Mouse (Mus musculus) CH12.LX (cell line): ENCODE measurements around the gene Dnah7a. TPM values are rescaled to one million over a fixed set of nuclear protein-coding genes. Genes with fewer than 3 reads are reported as not detected.
"Not testable (repeated sequence)": the region's sequence is repeated elsewhere in the genome, so short reads cannot be mapped to it uniquely, and the experiment has no call there.

Experiments used
- DNase-seq: peaks from one replicate; pipeline ENCODE4 v3.0.0-alpha.2; 2013; ENCODE audit errors: extremely low read depth
- H3K27ac ChIP-seq: 2 replicates; pipeline ENCODE4 v1.5.1; 2012; ENCODE audit warnings: low read depth, mild to moderate bottlenecking, control low read depth, moderate library complexity; ENCODE audit not compliant: insufficient read depth
- H3K27me3 ChIP-seq: replicated peaks from 2 replicates; pipeline ENCODE3; 2012; ENCODE audit warnings: inconsistent platforms
- H3K36me3 ChIP-seq, 2 experiments: replicated peaks in 1 of 2; 2 replicates each; pipeline versions ENCODE3 to v1.6.1; 2012; ENCODE audit warnings: inconsistent platforms in 1 of 2, low read length in 1 of 2, mild to moderate bottlenecking in 1 of 2, mixed read lengths in 1 of 2, moderate library complexity in 1 of 2; ENCODE audit not compliant: control insufficient read depth in 1 of 2, insufficient read depth in 1 of 2
- H3K4me1 ChIP-seq, 2 experiments: 2 replicates each; pipeline ENCODE4 v1.6.1; 2012; ENCODE audit warnings: inconsistent platforms in 1 of 2, moderate library complexity in 1 of 2; ENCODE audit not compliant: insufficient read depth in 2 of 2, control insufficient read depth in 1 of 2
- H3K4me2 ChIP-seq: 2 replicates; pipeline ENCODE4 v1.6.1; 2012; ENCODE audit warnings: low read depth, mild to moderate bottlenecking, control low read depth; ENCODE audit not compliant: poor library complexity, insufficient read depth, severe bottlenecking
- H3K4me3 ChIP-seq, 3 experiments: fragments of 150-350 bp in 1 of 3; sonication (generic) in 1 of 3; replicated peaks in 1 of 3; 2 replicates each; pipeline versions ENCODE3 to v1.5.1; 2011 to 2012; ENCODE audit warnings: low read depth in 2 of 3, low read length in 2 of 3, mild to moderate bottlenecking in 2 of 3, moderate library complexity in 2 of 3, control low read depth in 1 of 3, improper control_type of control experiment in 1 of 3, inconsistent platforms in 1 of 3, mixed read lengths in 1 of 3; ENCODE audit not compliant: poor library complexity in 1 of 3
- H3K79me2 ChIP-seq: replicated peaks from 2 replicates; pipeline ENCODE4 v1.6.1; 2012; ENCODE audit warnings: mild to moderate bottlenecking, moderate library complexity; ENCODE audit not compliant: control insufficient read depth, poor library complexity, insufficient read depth, severe bottlenecking; ENCODE audit errors: extremely low read depth
- H3K9ac ChIP-seq: 2 replicates; pipeline ENCODE4 v1.6.1; 2012; ENCODE audit warnings: low read depth, mild to moderate bottlenecking, control low read depth, moderate library complexity; ENCODE audit not compliant: insufficient read depth
- H3K9me3 ChIP-seq: replicated peaks from 2 replicates; pipeline ENCODE3; 2012; ENCODE audit warnings: low read length, inconsistent platforms, mixed read lengths
- CHD1 ChIP-seq: IDR thresholded peaks from 2 replicates; pipeline ENCODE4 v1.6.1; 2012; ENCODE audit warnings: low read depth, low read length, improper control_type of control experiment, inconsistent platforms
- ETS1 ChIP-seq: conservative IDR thresholded peaks from 2 replicates; pipeline ENCODE4 v1.6.1; 2012; ENCODE audit warnings: low read depth, mild to moderate bottlenecking, inconsistent platforms, low read length, improper control_type of control experiment, moderate library complexity
- HCFC1 ChIP-seq: IDR thresholded peaks from 2 replicates; pipeline ENCODE4 v1.6.1; 2012; ENCODE audit warnings: low read depth, mild to moderate bottlenecking, inconsistent platforms, low read length, improper control_type of control experiment
- IRF4 ChIP-seq: IDR thresholded peaks from 2 replicates; pipeline ENCODE4 v1.6.1; 2014; ENCODE audit warnings: low read depth, mild to moderate bottlenecking, inconsistent platforms, low read length, improper control_type of control experiment
- JUN ChIP-seq: IDR thresholded peaks from 2 replicates; pipeline ENCODE4 v1.6.1; 2011; ENCODE audit warnings: low read depth, mild to moderate bottlenecking, low read length, improper control_type of control experiment, moderate library complexity; ENCODE audit not compliant: insufficient read depth
- KAT2A ChIP-seq: IDR thresholded peaks from 2 replicates; pipeline ENCODE4 v1.6.1; 2012; ENCODE audit warnings: low read length, improper control_type of control experiment, inconsistent platforms; ENCODE audit not compliant: insufficient replicate concordance
- MAFK ChIP-seq: IDR thresholded peaks from 2 replicates; pipeline ENCODE4 v1.6.1; 2011; ENCODE audit warnings: low read length, improper control_type of control experiment; ENCODE audit not compliant: insufficient replicate concordance
- MAX ChIP-seq: IDR thresholded peaks from 2 replicates; pipeline ENCODE4 v1.6.1; 2011; ENCODE audit warnings: low read length, improper control_type of control experiment
- MEF2A ChIP-seq: IDR thresholded peaks from 2 replicates; pipeline ENCODE4 v1.6.1; 2014; ENCODE audit warnings: low read depth, mild to moderate bottlenecking, inconsistent platforms, low read length, improper control_type of control experiment, borderline replicate concordance
- MYC ChIP-seq: IDR thresholded peaks from 2 replicates; pipeline ENCODE4 v1.6.1; 2011; ENCODE audit warnings: low read depth, mild to moderate bottlenecking, improper control_type of control experiment, low read length
- NELFE ChIP-seq: IDR thresholded peaks from 2 replicates; pipeline ENCODE4 v1.6.1; 2011; ENCODE audit warnings: low read depth, low read length, improper control_type of control experiment
- PAX5 ChIP-seq: IDR thresholded peaks from 2 replicates; pipeline ENCODE4 v1.6.1; 2012; ENCODE audit warnings: low read length, inconsistent platforms, mixed read lengths
- RAD21 ChIP-seq: IDR thresholded peaks from 2 replicates; pipeline ENCODE4 v1.6.1; 2011; ENCODE audit warnings: low read depth, mild to moderate bottlenecking, low read length, improper control_type of control experiment, moderate library complexity
- SIN3A ChIP-seq: IDR thresholded peaks from 2 replicates; pipeline ENCODE4 v1.6.1; 2012; ENCODE audit warnings: low read length, improper control_type of control experiment, inconsistent platforms
- USF1 ChIP-seq: IDR thresholded peaks from 2 replicates; pipeline ENCODE4 v1.6.1; 2014; ENCODE audit warnings: low read depth, mild to moderate bottlenecking, inconsistent platforms, low read length, improper control_type of control experiment
- ZKSCAN1 ChIP-seq: IDR thresholded peaks from 2 replicates; pipeline ENCODE4 v1.6.1; 2012; ENCODE audit warnings: low read depth, inconsistent platforms, low read length, improper control_type of control experiment, borderline replicate concordance
- ZMIZ1 ChIP-seq: IDR thresholded peaks from 2 replicates; pipeline ENCODE4 v1.6.1; 2012; ENCODE audit warnings: low read depth, mild to moderate bottlenecking, inconsistent platforms, low read length, improper control_type of control experiment
- dilution Hi-C: fragments of 300-500 bp; cut with MboI; formaldehyde crosslinking; loops from 2 replicates; pipeline ENCODE4 v1.14.3; 2020; ENCODE audit warnings: low sequenced_read_pairs; ENCODE audit not compliant: extremely low pct_unique_long_range_greater_than_20kb, extremely low pct_ligation_motif_present
- in situ Hi-C: fragments of 300-500 bp; cut with MboI; formaldehyde crosslinking; loops from 3 replicates; pipeline ENCODE4 v1.14.3; 2019; ENCODE audit warnings: low sequenced_read_pairs, low pct_ligation_motif_present, low pct_unique_long_range_greater_than_20kb, mixed read lengths
- polyA plus RNA-seq: library from polyadenylated mRNA; unstranded; fragments of >175 nt; gene quantifications from 2 replicates; pipeline ENCODE4 v1.2.1, GENCODE M21; 2012; ENCODE audit warnings: low read depth; ENCODE audit not compliant: insufficient read length
- total RNA-seq, 2 experiments: library from RNA; depleted of rRNA; stranded (reverse); fragments of 300-350 nt in 1 of 2; fragments of >200 nt in 1 of 2; gene quantifications; 2 replicates each; pipeline ENCODE4 v1.2.3; 2012 to 2014

Gene Dnah7a
- total and polyA plus RNA-seq, 3 experiments, result 0.04 TPM; not detected in 2

GRCm38 (mm10) chr1:53713383-53713782, 6.8 kb upstream of the Dnah7a start:
- H3K4me1 ChIP-seq, H3K27ac ChIP-seq, H3K9ac ChIP-seq, H3K79me2 ChIP-seq, H3K36me3 ChIP-seq, H3K4me3 ChIP-seq, dilution Hi-C loops, H3K4me2 ChIP-seq, H3K9me3 ChIP-seq, H3K27me3 ChIP-seq, DNase-seq: not testable (repeated sequence)
- in situ Hi-C loops, result loop anchor here (25.0 kb wide), 1 partner anchor 624 kb away; no protein-coding TSS in a partner anchor

DNA sequence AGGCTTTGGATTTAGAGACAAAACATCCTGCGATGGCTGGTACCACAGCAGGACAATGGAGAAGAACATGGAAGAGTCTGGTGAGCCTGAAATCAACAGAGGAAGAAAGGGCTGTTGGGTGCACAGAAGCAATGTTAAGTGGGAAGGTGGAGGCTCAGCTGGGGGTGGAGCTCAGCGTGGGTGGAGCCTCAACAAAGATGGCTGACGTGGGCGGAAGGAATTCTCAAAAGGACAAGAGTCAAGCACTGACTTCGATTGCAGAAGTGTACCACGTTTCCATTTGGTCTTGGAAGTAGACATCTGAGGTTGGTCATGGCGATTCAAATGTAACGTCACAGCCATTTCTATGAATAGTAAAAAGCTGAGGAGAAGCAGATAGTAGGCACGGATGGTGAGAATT, 4.5 kb upstream of the Dnah7a start:
- dilution Hi-C loops (no loop called here), in situ Hi-C loops (loop anchor here (25.0 kb wide), 1 partner anchor 626 kb away; no protein-coding TSS in a partner anchor)
- Histone ChIP-seq H3K4me2 (no peak overlapping the region), H3K27ac (no peak overlapping the region), H3K27me3 (no peaks in the 10 kb centered on the region), H3K4me1 (no peaks in the 10 kb centered on the region), H3K4me3 (no peak overlapping the region), H3K36me3 (no peaks in the 10 kb centered on the region), H3K9me3 (no peaks in the 10 kb centered on the region), H3K9ac (no peak overlapping the region), H3K79me2 (no peaks in the 10 kb centered on the region)
- no peak for DNase-seq
- TF ChIP-seq HCFC1, result no peak
- no peak for TF ChIP-seq MEF2A
- TF ChIP-seq MAFK, result no peak
- TF ChIP-seq ZKSCAN1, result no peak
- TF ChIP-seq NELFE, result no peak
- TF ChIP-seq ETS1, result no peak
- no peak for TF ChIP-seq ZMIZ1
- TF ChIP-seq RAD21, result no peak
- TF ChIP-seq CHD1, result no peak
- TF ChIP-seq MYC, result no peak
- TF ChIP-seq PAX5, result no peak
- TF ChIP-seq KAT2A, result no peak
- no peak for TF ChIP-seq IRF4
- TF ChIP-seq JUN, result no peak
- no peak for TF ChIP-seq USF1
- no peak for TF ChIP-seq MAX
- TF ChIP-seq SIN3A, result no peak

DNA sequence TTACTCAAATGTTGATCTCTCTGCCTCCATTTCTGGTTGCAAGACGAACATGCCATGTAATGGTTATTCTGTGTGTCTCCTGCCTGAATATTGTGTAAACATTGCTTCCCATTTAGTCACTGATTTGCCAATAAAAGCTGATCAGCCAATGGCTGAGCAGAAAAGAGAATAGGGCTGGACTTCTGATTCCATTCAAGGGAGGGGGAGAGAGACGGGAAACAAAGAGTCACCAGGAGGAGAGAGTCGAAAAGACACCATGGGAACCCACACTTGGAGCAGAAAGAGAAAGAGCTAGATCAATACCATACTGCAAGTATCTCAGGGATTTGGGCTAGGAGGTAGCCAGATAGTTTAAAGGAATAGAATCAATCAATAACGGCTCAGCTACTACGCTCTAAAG, 3.0 kb upstream of the Dnah7a start:
- dilution Hi-C loops, DNase-seq, H3K79me2 ChIP-seq, H3K27ac ChIP-seq, H3K4me3 ChIP-seq, H3K9me3 ChIP-seq, H3K9ac ChIP-seq, H3K36me3 ChIP-seq, H3K4me2 ChIP-seq, H3K4me1 ChIP-seq, H3K27me3 ChIP-seq: not testable (repeated sequence)
- in situ Hi-C loops, result loop anchor here (25.0 kb wide), 1 partner anchor 628 kb away; no protein-coding TSS in a partner anchor
